Mouse (Mus musculus) heart, adult 2 months (tissue): ENCODE results near the gene Ezh1. TPM values are rescaled to one million over a fixed set of nuclear protein-coding genes. Genes with fewer than 3 reads are reported as not detected.
"Not testable (repeated sequence)": the region's sequence is repeated elsewhere in the genome, so short reads cannot be mapped to it uniquely, and the experiment has no call there.

Experiments used
- DNase-seq, 2 experiments: peaks; one replicate each; pipeline ENCODE4 v3.0.0; 2021
- H3K27ac ChIP-seq: fragments of 200-600 bp; 2 replicates; pipeline ENCODE4 v1.8.1; 2022
- H3K27me3 ChIP-seq: fragments of 200-500 bp; 2 replicates; pipeline ENCODE4 v1.6.1; 2012; ENCODE audit warnings: mild to moderate bottlenecking, low read length, inconsistent platforms, mixed read lengths; ENCODE audit not compliant: control insufficient read depth, insufficient read depth
- H3K36me3 ChIP-seq: fragments of 200-500 bp; 2 replicates; pipeline ENCODE4 v1.6.1; 2012; ENCODE audit warnings: low read length, inconsistent platforms; ENCODE audit not compliant: control insufficient read depth, insufficient read depth
- H3K4me1 ChIP-seq: fragments of 200-500 bp; 2 replicates; pipeline ENCODE4 v1.6.1; 2011; ENCODE audit warnings: low read length; ENCODE audit not compliant: control insufficient read depth, insufficient read depth
- H3K4me3 ChIP-seq: fragments of 200-600 bp; 2 replicates; pipeline ENCODE4 v1.8.1; 2022
- H3K79me2 ChIP-seq: fragments of 200-500 bp; replicated peaks from 2 replicates; pipeline ENCODE4 v1.6.1; 2012; ENCODE audit warnings: mild to moderate bottlenecking, inconsistent platforms, low read length, moderate library complexity, mixed read lengths; ENCODE audit not compliant: control insufficient read depth, insufficient read depth
- H3K9ac ChIP-seq: fragments of 200-500 bp; 2 replicates; pipeline ENCODE4 v1.6.1; 2012; ENCODE audit warnings: low read depth, mild to moderate bottlenecking, control low read depth, inconsistent platforms, low read length, mixed read lengths
- CTCF ChIP-seq: fragments of 200-600 bp; IDR thresholded peaks from 2 replicates; pipeline ENCODE4 v1.8.1; 2022; ENCODE audit warnings: antibody characterized with exemption, mild to moderate bottlenecking, moderate library complexity
- EP300 ChIP-seq: fragments of 200-500 bp; IDR thresholded peaks from 2 replicates; pipeline ENCODE4 v1.6.1; 2011; ENCODE audit warnings: low read depth, low read length, control low read depth; ENCODE audit not compliant: insufficient read depth
- POLR2A ChIP-seq: fragments of 200-500 bp; IDR thresholded peaks from 2 replicates; pipeline ENCODE4 v1.6.1; 2011; ENCODE audit warnings: mild to moderate bottlenecking, low read depth, low read length, control low read depth; ENCODE audit not compliant: insufficient read depth
- WGBS: fragments of 180-500 bp; shearing (Covaris S2); methylation state at CpG from one replicate; pipeline ENCODE4 v1.1.7; 2018; 5-methylcytosine and 5-hydroxymethylcytosine counted together
- intact Hi-C: fragments of 180-260 bp; cut with DNase I; formaldehyde crosslinking; loops from one replicate; pipeline ENCODE4 v1.15.1; 2025
- polyA plus RNA-seq: library from polyadenylated mRNA; depleted of rRNA; stranded (reverse); fragments of >200 nt; gene quantifications from 2 replicates; pipeline ENCODE4 v1.2.3, GENCODE M21; 2012
- total RNA-seq, 2 experiments: library from RNA; stranded (reverse); gene quantifications; 2 replicates each; pipeline ENCODE4 v1.2.3; 2021

Gene Ezh1
- total and polyA plus RNA-seq, 3 experiments, result 26.1 to 31.4 (median 29.8) TPM

- Histone ChIP-seq H3K27me3 (no peaks in the 10 kb centered on the region), H3K4me3 (no peak overlapping the region), H3K9ac (no peak overlapping the region), H3K79me2 (no peaks in the 10 kb centered on the region), H3K36me3 (peaks cover 12% of the 10 kb centered on the region), H3K27ac (no peak overlapping the region), H3K4me1 (peaks cover 11% of the 10 kb centered on the region)
- intact Hi-C loops, result no loop called here
- peak in 1 of 2 experiments; percentile 6 for DNase-seq
- WGBS, result 81% methylated on average over 21 of the region's 21 CpGs
- TF ChIP-seq EP300, result no peak
- no peak for TF ChIP-seq CTCF
- no peak for TF ChIP-seq POLR2A
Measured at GRCm38 (mm10) chr11:101164351-101164665, 62.0 kb downstream of the Ezh1 start.

GRCm38 (mm10) chr11:101163476-101164350 lies 62.5 kb downstream of the Ezh1 start:
- intact Hi-C loops, result no loop called here
- no peak for TF ChIP-seq POLR2A
- TF ChIP-seq CTCF, result no peak
- TF ChIP-seq EP300, result no peak
- Histone ChIP-seq H3K79me2 (no peaks in the 10 kb centered on the region), H3K27me3 (no peaks in the 10 kb centered on the region), H3K4me1 (peaks cover 11% of the 10 kb centered on the region), H3K27ac (peak overlapping the region; percentile 79), H3K4me3 (no peak overlapping the region), H3K9ac (no peak overlapping the region), H3K36me3 (peaks cover 10% of the 10 kb centered on the region)
- 78% methylated on average over 49 of the region's 49 CpGs for WGBS
- DNase-seq, result peak in 1 of 2 experiments; percentile 18

- Histone ChIP-seq H3K36me3 (peaks cover 10% of the 10 kb centered on the region), H3K4me3 (no peak overlapping the region), H3K4me1 (peaks cover 9% of the 10 kb centered on the region), H3K27ac (peak overlapping the region; percentile 79), H3K9ac (no peak overlapping the region), H3K27me3 (no peaks in the 10 kb centered on the region), H3K79me2 (no peaks in the 10 kb centered on the region)
- DNase-seq, result peak; percentile 78 to 89
- 36% methylated on average over 5 of the region's 5 CpGs for WGBS
- TF ChIP-seq POLR2A, result peak; percentile 6; the same call in 1 of the 2 replicates
- 0 out of 2 replicates have a peak, but pooled peaks have one; percentile 49 for TF ChIP-seq EP300
- TF ChIP-seq CTCF, result no peak
- intact Hi-C loops, result no loop called here
Measured at GRCm38 (mm10) chr11:101162772-101163171, 63.5 kb downstream of the Ezh1 start.

- intact Hi-C loops, result no loop called here
- H3K4me3 ChIP-seq, result no peak overlapping the region
- no peak overlapping the region for H3K9ac ChIP-seq
- TF ChIP-seq CTCF, result no peak
- TF ChIP-seq POLR2A, result no peak
- TF ChIP-seq EP300, result no peak
- H3K27me3 ChIP-seq, result no peaks in the 10 kb centered on the region
- H3K36me3 ChIP-seq, result peaks cover 10% of the 10 kb centered on the region
- 53% methylated on average over 5 of the region's 5 CpGs for WGBS
- no peak for DNase-seq
- no peaks in the 10 kb centered on the region for H3K79me2 ChIP-seq
- H3K4me1 ChIP-seq, result peaks cover 9% of the 10 kb centered on the region
- H3K27ac ChIP-seq, result peak overlapping the region; percentile 79
Measured at GRCm38 (mm10) chr11:101162301-101162700, 64.0 kb downstream of the Ezh1 start.

- Histone ChIP-seq H3K4me3 (no peak overlapping the region), H3K27me3 (no peaks in the 10 kb centered on the region), H3K4me1 (peaks cover 9% of the 10 kb centered on the region), H3K79me2 (no peaks in the 10 kb centered on the region), H3K9ac (no peak overlapping the region), H3K27ac (no peak overlapping the region), H3K36me3 (peaks cover 10% of the 10 kb centered on the region)
- peak in 1 of 2 experiments; percentile 3 for DNase-seq
- intact Hi-C loops, result no loop called here
- TF ChIP-seq EP300 (no peak), CTCF (no peak), POLR2A (no peak)
- 95% methylated on average over 15 of the region's 15 CpGs for WGBS
Measured at GRCm38 (mm10) chr11:101161551-101161950, 64.7 kb downstream of the Ezh1 start.

- H3K27ac ChIP-seq, H3K9ac ChIP-seq, H3K79me2 ChIP-seq, intact Hi-C loops, H3K36me3 ChIP-seq, H3K4me3 ChIP-seq, H3K27me3 ChIP-seq: not testable (repeated sequence)
- H3K4me1 ChIP-seq, result peaks cover 10% of the 10 kb centered on the region
- 74% methylated on average over 8 of the region's 8 CpGs for WGBS
- peak in 1 of 2 experiments; percentile 5 for DNase-seq
Measured at GRCm38 (mm10) chr11:101160981-101161505, 65.2 kb downstream of the Ezh1 start.

- intact Hi-C loops, DNase-seq, H3K4me3 ChIP-seq, H3K79me2 ChIP-seq, H3K27me3 ChIP-seq, H3K36me3 ChIP-seq, H3K27ac ChIP-seq, H3K9ac ChIP-seq: not testable (repeated sequence)
- H3K4me1 ChIP-seq, result peaks cover 10% of the 10 kb centered on the region
- 66% methylated on average over 10 of the region's 10 CpGs for WGBS
Measured at GRCm38 (mm10) chr11:101160151-101160550, 66.1 kb downstream of the Ezh1 start.
